Mouse (Mus musculus): Measurements from ENCODE around the gene Dstyk. TPM values are rescaled to one million over a fixed set of nuclear protein-coding genes. Genes with fewer than 3 reads are reported as not detected.

Gene Dstyk
- polyA plus RNA-seq, 1 experiment from 2014 or later: 16.9 TPM

DNA sequence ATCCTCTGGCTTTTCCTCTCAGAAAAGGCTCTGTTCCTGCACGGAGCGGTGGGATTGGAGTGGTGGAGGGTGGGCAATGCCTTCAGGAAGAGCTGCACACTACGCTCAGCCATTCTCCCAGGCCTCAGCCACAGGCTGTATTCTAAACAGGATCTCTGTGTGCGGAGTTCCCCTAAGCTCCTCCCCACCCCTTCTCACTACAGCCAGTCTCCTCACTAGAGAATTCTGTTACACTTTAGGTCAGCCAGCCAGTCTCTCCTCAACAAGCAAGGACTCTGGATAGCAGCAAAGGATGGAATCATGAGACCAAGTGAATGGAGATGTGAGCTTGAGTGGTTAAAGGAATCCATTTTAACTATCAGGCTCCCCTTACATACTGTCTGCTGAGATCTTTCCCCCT lies 29.4 kb upstream of the Dstyk start:
- no peak overlapping the region; the same call in 1 of the 2 replicates for H3K9ac ChIP-seq (replicated peaks; ENCODE audit: low read length)
- H3K4me3 ChIP-seq (ENCODE audit: low read length): no peak overlapping the region
- 0 out of 2 replicates have a peak overlapping the region, but pooled peaks have one; percentile 3 for H3K27ac ChIP-seq (ENCODE audit: low read length)
- no peaks in the 10 kb centered on the region for H3K27me3 ChIP-seq (ENCODE audit: insufficient read depth, low read length)
- 53% methylated on average over 4 of the region's 4 CpGs for WGBS
- H3K4me2 ChIP-seq (replicated peaks; ENCODE audit: low read depth, low read length): no peak overlapping the region
- H3K36me3 ChIP-seq (ENCODE audit: insufficient read depth, low read length): no peaks in the 10 kb centered on the region
- H3K9me3 ChIP-seq (ENCODE audit: low read length): no peaks in the 10 kb centered on the region
- H3K4me1 ChIP-seq (ENCODE audit: insufficient read depth, low read length): peaks cover 36% of the 10 kb centered on the region
- ATAC-seq (ENCODE audit: low FRiP score, low TSS enrichment): no peak

DNA sequence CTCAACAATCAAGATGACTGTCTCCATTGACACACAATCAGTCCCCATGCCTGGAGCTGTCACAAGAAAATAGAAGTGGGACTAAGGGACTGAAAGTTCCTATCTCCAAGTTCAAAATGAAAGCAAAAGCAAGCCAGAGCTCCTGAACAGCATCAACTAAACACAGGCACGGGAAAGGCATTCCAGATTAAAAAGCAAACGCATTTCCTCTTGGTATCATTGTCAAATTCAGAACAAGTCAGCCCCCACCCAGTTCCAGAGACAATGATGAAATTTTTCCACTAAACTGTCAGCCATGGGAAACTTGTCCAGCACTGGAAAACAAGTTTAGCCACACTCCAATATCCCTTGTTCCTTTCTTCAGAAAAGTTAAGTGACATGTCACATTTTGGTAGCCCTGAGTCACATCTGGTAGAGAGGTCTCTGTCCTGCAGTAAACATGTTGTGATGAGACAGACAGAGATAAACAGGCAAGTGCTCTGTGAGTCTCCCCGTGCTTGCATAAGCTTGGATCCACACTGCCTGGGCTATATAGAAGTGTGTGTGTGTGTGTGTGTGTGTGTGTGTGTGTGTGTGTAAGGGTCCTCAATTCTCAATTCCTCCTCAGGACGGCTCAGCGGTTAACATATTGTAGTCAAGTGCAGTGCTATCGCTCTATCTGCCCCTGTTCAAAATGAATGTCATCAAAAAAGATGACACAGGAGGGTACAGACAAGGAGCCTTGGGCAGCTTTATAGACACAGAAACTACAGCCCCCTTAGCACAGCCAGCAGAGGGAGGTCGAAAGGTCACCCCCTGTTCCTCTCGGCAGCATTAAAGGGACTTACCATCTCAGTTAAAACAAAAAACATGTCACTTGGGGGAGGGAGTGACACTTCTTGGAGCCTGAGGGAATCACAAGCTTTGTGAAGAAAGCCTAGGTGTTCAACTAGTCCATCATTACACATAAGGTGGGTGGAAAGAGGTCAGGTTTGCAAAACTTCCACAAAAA lies 28.2 kb upstream of the Dstyk start:
- ATAC-seq (ENCODE audit: low FRiP score, low TSS enrichment): no peak
- 54% methylated on average over 8 of the region's 8 CpGs for WGBS
- Histone ChIP-seq H3K9me3 (ENCODE audit: low read length) (no peaks in the 10 kb centered on the region), H3K4me3 (ENCODE audit: low read length) (peak overlapping the region; percentile 78), H3K9ac (replicated peaks; ENCODE audit: low read length) (no peak overlapping the region), H3K4me1 (ENCODE audit: insufficient read depth, low read length) (peaks cover 36% of the 10 kb centered on the region), H3K36me3 (ENCODE audit: insufficient read depth, low read length) (no peaks in the 10 kb centered on the region), H3K27me3 (ENCODE audit: insufficient read depth, low read length) (no peaks in the 10 kb centered on the region), H3K27ac (ENCODE audit: low read length) (no peak overlapping the region), H3K4me2 (replicated peaks; ENCODE audit: low read depth, low read length) (peak overlapping the region; percentile 88)

DNA sequence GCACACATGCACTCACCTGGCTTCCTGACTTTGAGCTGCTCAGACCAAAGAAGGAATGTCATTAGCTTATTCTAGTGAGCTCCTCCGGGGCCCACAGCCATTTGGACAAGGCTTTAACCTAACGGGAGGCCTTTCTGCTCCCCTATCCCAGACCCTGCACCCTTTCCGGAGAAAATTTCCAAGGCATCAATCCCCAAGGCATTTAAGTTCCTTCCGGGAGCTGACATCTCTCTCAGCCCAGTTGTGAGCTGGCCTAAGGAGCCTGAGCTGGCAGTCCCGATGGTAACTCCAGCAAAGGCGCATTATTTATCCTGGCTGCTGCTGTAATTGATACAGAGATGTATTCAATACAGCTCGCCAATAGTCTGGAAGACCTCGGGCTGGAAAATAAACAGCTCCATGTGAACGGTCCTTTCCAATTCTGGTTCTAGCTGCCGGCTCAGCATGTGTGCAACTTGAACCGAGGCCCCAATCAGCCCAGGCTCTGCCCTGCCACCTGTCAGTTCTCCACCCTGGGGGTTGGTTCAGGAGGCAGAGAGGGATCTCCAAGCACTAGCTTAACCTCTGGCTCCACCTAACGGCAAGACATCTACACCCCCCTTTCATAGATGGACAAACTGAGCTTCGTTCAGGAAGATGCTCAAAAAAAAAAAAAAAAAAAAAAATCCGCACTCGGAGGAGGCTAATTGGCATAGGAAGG lies 27.3 kb upstream of the Dstyk start:
- Histone ChIP-seq H3K9me3 (ENCODE audit: low read length) (no peaks in the 10 kb centered on the region), H3K4me3 (ENCODE audit: low read length) (peak overlapping the region; percentile 78), H3K36me3 (ENCODE audit: insufficient read depth, low read length) (no peaks in the 10 kb centered on the region), H3K27me3 (ENCODE audit: insufficient read depth, low read length) (no peaks in the 10 kb centered on the region), H3K27ac (ENCODE audit: low read length) (no peak overlapping the region), H3K9ac (replicated peaks; ENCODE audit: low read length) (peak overlapping the region; percentile 83), H3K4me2 (replicated peaks; ENCODE audit: low read depth, low read length) (peak overlapping the region; percentile 88), H3K4me1 (ENCODE audit: insufficient read depth, low read length) (peaks cover 33% of the 10 kb centered on the region)
- no peak for ATAC-seq (ENCODE audit: low FRiP score, low TSS enrichment)
- 16% methylated on average over 15 of the region's 15 CpGs for WGBS

DNA sequence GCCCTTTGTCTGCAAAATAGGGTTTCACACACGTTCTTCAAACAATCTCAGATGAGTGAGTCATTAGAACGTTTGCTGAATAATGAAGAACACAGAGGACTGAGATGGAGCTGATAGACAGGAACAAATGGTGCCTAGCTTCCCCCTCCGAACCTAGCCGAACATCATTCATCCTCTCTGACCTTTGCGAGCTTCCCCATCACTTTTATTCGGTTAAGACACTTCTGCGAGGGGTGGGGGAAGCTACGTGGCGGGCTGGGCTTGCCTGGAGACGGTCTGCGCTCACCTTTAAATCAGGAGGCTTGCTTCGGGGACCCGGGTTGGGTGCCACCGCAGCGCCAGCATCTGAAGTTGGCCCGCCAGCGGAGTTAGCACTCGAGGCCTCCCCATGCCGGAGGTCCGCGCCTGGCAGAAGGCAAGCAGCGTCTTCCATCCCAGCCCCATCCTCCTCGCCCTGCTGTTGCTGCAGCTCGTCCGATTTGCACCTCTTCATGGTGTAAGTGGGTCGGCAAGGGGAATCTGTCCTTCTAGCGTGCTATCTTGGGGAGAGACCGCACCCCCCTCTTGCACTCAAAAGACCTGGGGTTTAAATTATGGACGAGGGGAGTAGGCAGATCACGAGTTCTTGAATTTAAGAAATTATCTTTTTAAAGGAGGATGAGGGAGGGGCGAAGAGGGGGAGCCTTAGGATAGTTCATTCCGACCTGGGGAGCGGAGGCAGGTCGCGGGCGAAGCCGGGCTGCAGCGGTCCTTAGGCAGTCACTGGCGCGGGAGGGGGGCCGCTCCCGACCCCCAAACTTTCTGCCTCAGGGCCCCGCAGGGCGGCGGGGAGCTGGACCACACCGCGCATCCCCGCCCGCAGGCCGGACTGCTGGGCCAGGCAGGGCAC lies 26.4 kb upstream of the Dstyk start, which contains the start of gene Tmcc2:
Gene Tmcc2, minus strand, starts transcription at position 591 of the 889 bp plus-strand sequence.
- H3K27me3 ChIP-seq (ENCODE audit: insufficient read depth, low read length): no peaks in the 10 kb centered on the region
- WGBS: under 1% methylated on average over 49 of the region's 50 CpGs
- H3K36me3 ChIP-seq (ENCODE audit: insufficient read depth, low read length): no peaks in the 10 kb centered on the region
- peak within 1 kb of the TSS; percentile 29; the same call in 1 of the 2 replicates for H3K27ac ChIP-seq (ENCODE audit: low read length)
- peak within 1 kb of the TSS; percentile 78 for H3K4me3 ChIP-seq (ENCODE audit: low read length)
- ATAC-seq (ENCODE audit: low FRiP score, low TSS enrichment): no peak; the same call in 1 of the 2 replicates
- no peaks in the 10 kb centered on the region for H3K9me3 ChIP-seq (ENCODE audit: low read length)
- peaks cover 27% of the 10 kb centered on the region for H3K4me1 ChIP-seq (ENCODE audit: insufficient read depth, low read length)
- peak within 1 kb of the TSS; percentile 83 for H3K9ac ChIP-seq (replicated peaks; ENCODE audit: low read length)
- H3K4me2 ChIP-seq (replicated peaks; ENCODE audit: low read depth, low read length): peak within 1 kb of the TSS; percentile 88

DNA sequence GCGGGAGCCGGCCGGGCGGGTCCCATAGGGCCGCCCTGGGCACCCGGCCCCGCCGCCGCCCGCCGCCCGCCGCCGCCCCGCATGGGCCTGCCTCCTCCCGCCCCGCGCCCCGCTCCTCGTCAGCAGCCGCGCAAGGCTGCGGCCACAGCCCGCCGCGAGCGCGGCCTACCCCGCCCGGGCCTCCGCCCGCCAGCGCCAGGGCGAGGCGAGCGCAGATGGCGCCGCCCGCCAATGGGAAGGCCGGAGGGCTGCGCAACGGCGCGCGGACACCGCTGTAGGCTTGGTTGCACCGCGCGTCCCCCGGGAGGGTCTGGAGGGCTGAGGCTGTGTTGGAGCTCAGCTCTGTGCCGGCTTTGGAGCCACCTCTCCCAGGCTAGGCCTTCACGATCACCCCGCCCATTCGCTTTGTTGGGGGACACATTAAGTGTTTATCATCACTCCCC lies 25.8 kb upstream of the Dstyk start:
- peak; percentile 96 for ATAC-seq (ENCODE audit: low FRiP score, low TSS enrichment)
- peaks cover 27% of the 10 kb centered on the region for H3K4me1 ChIP-seq (ENCODE audit: insufficient read depth, low read length)

DNA sequence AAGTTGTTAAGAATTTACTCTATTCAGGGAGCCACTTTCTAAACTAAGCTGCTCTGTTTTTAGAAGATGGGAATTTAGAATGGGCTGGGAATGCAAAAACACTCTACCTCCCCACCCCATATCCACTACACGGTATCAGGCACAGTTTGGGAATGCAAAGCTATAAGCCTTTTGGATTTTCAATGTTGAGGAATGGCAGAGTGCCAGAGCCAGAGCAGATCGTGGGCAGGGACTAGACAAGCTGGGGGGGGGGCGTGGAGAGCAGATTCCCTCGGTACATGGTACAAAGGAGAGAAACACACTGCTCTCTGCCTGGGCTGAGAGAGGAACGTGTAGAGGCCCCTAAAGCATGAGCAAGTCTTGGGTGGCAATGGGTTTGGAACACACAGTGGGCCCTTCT lies 24.5 kb upstream of the Dstyk start:
- no peaks in the 10 kb centered on the region for H3K36me3 ChIP-seq (ENCODE audit: insufficient read depth, low read length)
- no peak for ATAC-seq (ENCODE audit: low FRiP score, low TSS enrichment)
- peaks cover 24% of the 10 kb centered on the region for H3K4me1 ChIP-seq (ENCODE audit: insufficient read depth, low read length)
- no peak overlapping the region for H3K9ac ChIP-seq (replicated peaks; ENCODE audit: low read length)
- no peak overlapping the region for H3K27ac ChIP-seq (ENCODE audit: low read length)
- no peak overlapping the region for H3K4me2 ChIP-seq (replicated peaks; ENCODE audit: low read depth, low read length)
- no peaks in the 10 kb centered on the region for H3K27me3 ChIP-seq (ENCODE audit: insufficient read depth, low read length)
- H3K4me3 ChIP-seq (ENCODE audit: low read length): no peak overlapping the region
- H3K9me3 ChIP-seq (ENCODE audit: low read length): no peaks in the 10 kb centered on the region
- 73% methylated on average over 5 of the region's 5 CpGs for WGBS

More for the DNA sequence above, 25.8 kb upstream of the Dstyk start:
- peak overlapping the region; percentile 83 for H3K9ac ChIP-seq (replicated peaks; ENCODE audit: low read length)
- H3K27ac ChIP-seq (ENCODE audit: low read length): peak overlapping the region; percentile 29; the same call in 1 of the 2 replicates
- no peaks in the 10 kb centered on the region for H3K36me3 ChIP-seq (ENCODE audit: insufficient read depth, low read length)
- WGBS: under 1% methylated on average over 33 of the region's 54 CpGs
- H3K4me2 ChIP-seq (replicated peaks; ENCODE audit: low read depth, low read length): peak overlapping the region; percentile 88
- H3K27me3 ChIP-seq (ENCODE audit: insufficient read depth, low read length): no peaks in the 10 kb centered on the region
- no peaks in the 10 kb centered on the region for H3K9me3 ChIP-seq (ENCODE audit: low read length)
- H3K4me3 ChIP-seq (ENCODE audit: low read length): peak overlapping the region; percentile 78

DNA sequence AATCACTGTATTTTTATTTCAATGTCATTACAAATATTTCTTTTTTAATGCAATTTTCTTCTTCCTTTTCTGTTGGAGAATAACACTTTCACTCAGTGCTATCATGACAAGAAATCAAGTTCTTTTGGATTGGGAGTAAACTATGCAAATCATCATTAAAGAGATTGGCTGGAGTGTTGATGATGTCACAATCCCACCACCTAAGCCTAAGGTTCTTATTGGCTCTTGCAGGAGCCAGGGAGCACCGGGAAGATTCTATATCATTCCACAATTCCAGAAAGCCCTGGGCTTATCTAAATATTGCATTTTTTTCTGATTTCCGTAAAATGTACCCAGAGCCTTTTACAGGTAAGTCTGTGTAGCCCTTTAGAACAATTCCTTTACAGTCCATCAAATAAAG lies 20.6 kb upstream of the Dstyk start:
- no peaks in the 10 kb centered on the region for H3K27me3 ChIP-seq (ENCODE audit: insufficient read depth, low read length)
- peaks cover 5% of the 10 kb centered on the region for H3K9me3 ChIP-seq (ENCODE audit: low read length)
- no peaks in the 10 kb centered on the region for H3K36me3 ChIP-seq (ENCODE audit: insufficient read depth, low read length)
- WGBS: 68% methylated on average over 2 of the region's 2 CpGs
- no peak overlapping the region for H3K27ac ChIP-seq (ENCODE audit: low read length)
- H3K9ac ChIP-seq (replicated peaks; ENCODE audit: low read length): no peak overlapping the region
- ATAC-seq (ENCODE audit: low FRiP score, low TSS enrichment): no peak
- no peaks in the 10 kb centered on the region for H3K4me1 ChIP-seq (ENCODE audit: insufficient read depth, low read length)
- H3K4me2 ChIP-seq (replicated peaks; ENCODE audit: low read depth, low read length): no peak overlapping the region
- H3K4me3 ChIP-seq (ENCODE audit: low read length): no peak overlapping the region

DNA sequence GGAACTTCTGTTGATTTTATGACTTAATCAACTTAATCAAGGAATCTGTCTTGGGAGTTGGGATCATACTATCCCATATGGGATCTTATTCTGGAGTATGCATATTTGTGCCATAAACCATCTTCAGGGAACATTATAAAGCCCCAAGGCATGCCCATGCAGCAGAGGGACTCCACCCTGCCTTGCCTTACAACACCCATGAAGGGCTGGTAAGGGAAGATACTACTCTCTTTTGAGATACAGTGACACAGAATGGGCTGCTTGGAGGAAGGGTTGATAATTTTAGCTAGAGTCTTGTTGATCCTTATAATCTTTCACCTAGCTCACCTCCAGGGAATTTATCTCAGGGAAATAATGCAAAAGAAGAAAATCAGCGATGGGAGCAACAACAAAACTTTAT lies 16.8 kb upstream of the Dstyk start:
- no peak for ATAC-seq (ENCODE audit: low FRiP score, low TSS enrichment)
- Histone ChIP-seq H3K4me2 (replicated peaks; ENCODE audit: low read depth, low read length) (no peak overlapping the region), H3K9me3 (ENCODE audit: low read length) (peaks cover 5% of the 10 kb centered on the region), H3K27ac (ENCODE audit: low read length) (no peak overlapping the region), H3K4me1 (ENCODE audit: insufficient read depth, low read length) (no peaks in the 10 kb centered on the region), H3K4me3 (ENCODE audit: low read length) (no peak overlapping the region), H3K27me3 (ENCODE audit: insufficient read depth, low read length) (no peaks in the 10 kb centered on the region), H3K36me3 (ENCODE audit: insufficient read depth, low read length) (no peaks in the 10 kb centered on the region), H3K9ac (replicated peaks; ENCODE audit: low read length) (no peak overlapping the region)
- 68% methylated on average over 1 of the region's 1 CpGs for WGBS

DNA sequence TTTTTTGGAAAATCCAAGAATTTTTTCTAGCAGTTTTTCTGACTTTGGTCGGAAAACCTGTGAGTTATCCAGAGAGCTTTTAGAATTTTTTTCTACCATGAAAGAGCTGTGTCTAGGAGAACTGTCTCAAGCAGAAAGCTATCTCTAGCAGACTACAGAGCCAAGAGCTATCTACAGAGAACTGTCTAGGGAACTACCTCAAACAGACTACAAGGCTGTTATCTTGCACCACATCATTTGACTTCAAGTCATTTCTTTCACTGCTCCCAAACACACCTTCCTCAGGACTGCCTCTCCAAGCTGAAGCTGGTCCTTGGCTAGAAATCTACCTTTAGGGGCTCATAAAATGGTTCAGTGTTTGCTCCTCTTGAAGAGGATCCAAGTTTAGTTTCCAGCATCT lies 15.5 kb upstream of the Dstyk start:
- no peaks in the 10 kb centered on the region for H3K36me3 ChIP-seq (ENCODE audit: insufficient read depth, low read length)
- WGBS: 90% methylated on average over 1 of the region's 1 CpGs
- no peaks in the 10 kb centered on the region for H3K4me1 ChIP-seq (ENCODE audit: insufficient read depth, low read length)
- no peaks in the 10 kb centered on the region for H3K27me3 ChIP-seq (ENCODE audit: insufficient read depth, low read length)
- H3K4me2 ChIP-seq (replicated peaks; ENCODE audit: low read depth, low read length): no peak overlapping the region
- no peak for ATAC-seq (ENCODE audit: low FRiP score, low TSS enrichment)
- no peak overlapping the region for H3K9ac ChIP-seq (replicated peaks; ENCODE audit: low read length)
- no peak overlapping the region for H3K4me3 ChIP-seq (ENCODE audit: low read length)
- H3K9me3 ChIP-seq (ENCODE audit: low read length): peaks cover 5% of the 10 kb centered on the region
- no peak overlapping the region for H3K27ac ChIP-seq (ENCODE audit: low read length)

All from kidney, embryonic 16.5 days (tissue).